Mouse (Mus musculus): ENCODE results near the gene Rarg. TPM values are rescaled to one million over a fixed set of nuclear protein-coding genes. Genes with fewer than 3 reads are reported as not detected.
A peak's percentile ranks its signal among the peaks of the same experiment; 100 is the strongest.

The Rarg gene
- total and polyA plus RNA-seq, 2 experiments from 2014 or later: 3.9 to 12.6 TPM

GRCm38 (mm10) chr15:102243229-102244190 is 13.8 kb downstream of the Rarg start:
- Histone ChIP-seq H3K4me3 (ENCODE audit: low read depth, low read length) (no peak overlapping the region; the same call in 1 of the 2 replicates), H3K9ac (replicated peaks; ENCODE audit: low read length, poor library complexity, severe bottlenecking) (peak overlapping the region; percentile 33; the same call in 1 of the 2 replicates), H3K9me3 (ENCODE audit: low read length) (no peaks in the 10 kb centered on the region), H3K27ac (ENCODE audit: low read depth, low read length) (no peak overlapping the region), H3K27me3 (ENCODE audit: insufficient read depth, low read length) (peaks cover 16% of the 10 kb centered on the region), H3K4me2 (ENCODE audit: low read depth, low read length, poor library complexity, severe bottlenecking) (peak overlapping the region; percentile 32), H3K36me3 (ENCODE audit: insufficient read depth, low read length) (no peaks in the 10 kb centered on the region), H3K4me1 (ENCODE audit: insufficient read depth, low read length) (peaks cover 8% of the 10 kb centered on the region; the same call in 1 of the 2 replicates)
- ATAC-seq (ENCODE audit: low FRiP score) (no peak), DNase-seq (ENCODE audit: low spot score) (no peak)
- WGBS: 20% methylated on average over 22 of the region's 22 CpGs
- TF ChIP-seq CTCF (IDR thresholded peaks at IDR 0.05): no peak

- peaks cover 16% of the 10 kb centered on the region for H3K27me3 ChIP-seq (ENCODE audit: insufficient read depth, low read length)
- H3K9me3 ChIP-seq (ENCODE audit: low read length): no peaks in the 10 kb centered on the region
- DNase-seq (ENCODE audit: low spot score): no peak
- H3K4me2 ChIP-seq (ENCODE audit: low read depth, low read length, poor library complexity, severe bottlenecking): no peak overlapping the region
- H3K9ac ChIP-seq (replicated peaks; ENCODE audit: low read length, poor library complexity, severe bottlenecking): no peak overlapping the region
- peaks cover 8% of the 10 kb centered on the region; the same call in 1 of the 2 replicates for H3K4me1 ChIP-seq (ENCODE audit: insufficient read depth, low read length)
- TF ChIP-seq CTCF (IDR thresholded peaks at IDR 0.05): no peak
- no peak overlapping the region for H3K4me3 ChIP-seq (ENCODE audit: low read depth, low read length)
- WGBS: 38% methylated on average over 12 of the region's 12 CpGs
- no peak overlapping the region for H3K27ac ChIP-seq (ENCODE audit: low read depth, low read length)
- H3K36me3 ChIP-seq (ENCODE audit: insufficient read depth, low read length): no peaks in the 10 kb centered on the region
- ATAC-seq (ENCODE audit: low FRiP score): no peak
Observed at GRCm38 (mm10) chr15:102242404-102243228, 14.7 kb downstream of the Rarg start.

GRCm38 (mm10) chr15:102240607-102241006 is 16.7 kb downstream of the Rarg start:
- Histone ChIP-seq H3K36me3 (ENCODE audit: insufficient read depth, low read length) (no peaks in the 10 kb centered on the region), H3K9me3 (ENCODE audit: low read length) (no peaks in the 10 kb centered on the region), H3K4me1 (ENCODE audit: insufficient read depth, low read length) (peaks cover 8% of the 10 kb centered on the region; the same call in 1 of the 2 replicates), H3K9ac (replicated peaks; ENCODE audit: low read length, poor library complexity, severe bottlenecking) (no peak overlapping the region), H3K4me2 (ENCODE audit: low read depth, low read length, poor library complexity, severe bottlenecking) (no peak overlapping the region), H3K27me3 (ENCODE audit: insufficient read depth, low read length) (peaks cover 16% of the 10 kb centered on the region), H3K27ac (ENCODE audit: low read depth, low read length) (no peak overlapping the region), H3K4me3 (ENCODE audit: low read depth, low read length) (no peak overlapping the region)
- WGBS: 73% methylated on average over 4 of the region's 4 CpGs
- TF ChIP-seq CTCF (IDR thresholded peaks at IDR 0.05): no peak
- ATAC-seq (ENCODE audit: low FRiP score): no peak
- DNase-seq (ENCODE audit: low spot score): no peak

- Histone ChIP-seq H3K27me3 (ENCODE audit: insufficient read depth, low read length) (peaks cover 15% of the 10 kb centered on the region), H3K4me1 (ENCODE audit: insufficient read depth, low read length) (peaks cover 6% of the 10 kb centered on the region; the same call in 1 of the 2 replicates), H3K36me3 (ENCODE audit: insufficient read depth, low read length) (no peaks in the 10 kb centered on the region), H3K9me3 (ENCODE audit: low read length) (no peaks in the 10 kb centered on the region), H3K4me2 (ENCODE audit: low read depth, low read length, poor library complexity, severe bottlenecking) (no peak overlapping the region), H3K9ac (replicated peaks; ENCODE audit: low read length, poor library complexity, severe bottlenecking) (no peak overlapping the region), H3K4me3 (ENCODE audit: low read depth, low read length) (no peak overlapping the region), H3K27ac (ENCODE audit: low read depth, low read length) (no peak overlapping the region)
- DNase-seq (ENCODE audit: low spot score): no peak
- 72% methylated on average over 11 of the region's 11 CpGs for WGBS
- no peak for TF ChIP-seq CTCF (IDR thresholded peaks at IDR 0.05)
- ATAC-seq (ENCODE audit: low FRiP score): no peak
Observed at GRCm38 (mm10) chr15:102239851-102240250, 17.5 kb downstream of the Rarg start.

GRCm38 (mm10) chr15:102239260-102239590 is 18.1 kb downstream of the Rarg start:
- Histone ChIP-seq H3K4me3 (ENCODE audit: low read depth, low read length) (no peak overlapping the region), H3K27ac (ENCODE audit: low read depth, low read length) (no peak overlapping the region), H3K27me3 (ENCODE audit: insufficient read depth, low read length) (peaks cover 12% of the 10 kb centered on the region), H3K9me3 (ENCODE audit: low read length) (no peaks in the 10 kb centered on the region), H3K4me2 (ENCODE audit: low read depth, low read length, poor library complexity, severe bottlenecking) (no peak overlapping the region), H3K9ac (replicated peaks; ENCODE audit: low read length, poor library complexity, severe bottlenecking) (no peak overlapping the region), H3K4me1 (ENCODE audit: insufficient read depth, low read length) (peaks cover 5% of the 10 kb centered on the region; the same call in 1 of the 2 replicates), H3K36me3 (ENCODE audit: insufficient read depth, low read length) (no peaks in the 10 kb centered on the region)
- peak; percentile 82 for TF ChIP-seq CTCF (IDR thresholded peaks at IDR 0.05)
- 11% methylated on average over 9 of the region's 9 CpGs for WGBS
- ATAC-seq (ENCODE audit: low FRiP score) (no peak), DNase-seq (ENCODE audit: low spot score) (peak; percentile 72)

All from midbrain, postnatal 0 days (tissue).